Mouse (Mus musculus) embryonic fibroblast, embryonic 13.5 days (primary cell): Measurements from ENCODE around the gene Lmod1.
A peak's percentile ranks its signal among the peaks of the same experiment; 100 is the strongest.

Source experiments
- CTCF ChIP-seq: IDR thresholded peaks from 2 replicates; pipeline ENCODE4 v1.5.1; 2011; ENCODE audit warnings: mild to moderate bottlenecking, control low read depth, low read length, moderate library complexity, borderline replicate concordance; ENCODE audit not compliant: insufficient read depth
- POLR2A ChIP-seq: IDR thresholded peaks from 2 replicates; pipeline ENCODE4 v1.6.1; 2011; ENCODE audit warnings: low read depth, mild to moderate bottlenecking, control low read depth, low read length, moderate library complexity

GRCm38 (mm10) chr1:135374868-135375581, 50.4 kb downstream of the Lmod1 start, which contains the start of gene Shisa4:
- TF ChIP-seq POLR2A = peak; percentile 77
- TF ChIP-seq CTCF = no peak
